Mouse (Mus musculus) testis, adult 2 months (tissue): ENCODE data around the gene Nprl3.

Source experiments
- CTCF ChIP-seq: fragments of 200-500 bp; IDR thresholded peaks from 2 replicates; pipeline ENCODE4 v1.5.1; 2012; ENCODE audit warnings: low read depth, mild to moderate bottlenecking, inconsistent platforms, low read length, moderate library complexity; ENCODE audit not compliant: control insufficient read depth, insufficient read depth, insufficient replicate concordance
- POLR2A ChIP-seq: fragments of 200-500 bp; IDR thresholded peaks from 2 replicates; pipeline ENCODE4 v1.6.1; 2012; ENCODE audit warnings: low read depth, mild to moderate bottlenecking, inconsistent platforms, low read length, moderate library complexity; ENCODE audit not compliant: control insufficient read depth

DNA sequence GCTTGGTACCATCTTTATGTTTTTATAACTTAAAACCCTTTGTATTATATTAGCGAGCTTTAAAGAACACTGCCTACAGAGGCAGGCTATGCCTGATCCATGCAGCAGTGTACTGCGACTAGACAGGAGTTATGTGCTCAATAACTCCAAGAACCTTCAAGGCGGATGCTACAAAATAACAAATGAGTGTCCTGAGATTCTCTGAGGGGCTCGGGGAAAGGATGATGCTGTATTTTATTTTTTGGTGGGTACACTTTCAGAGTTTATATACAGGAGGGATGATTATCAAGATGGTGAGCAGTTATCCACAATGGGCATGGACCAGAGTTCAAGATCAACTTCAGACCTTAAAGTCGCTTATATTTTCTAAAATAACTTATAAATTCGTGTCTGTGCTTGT is 731 bp downstream of the Nprl3 start:
- TF ChIP-seq CTCF (no peak), POLR2A (no peak)
